Mouse (Mus musculus) lung, postnatal 25 days (tissue): ENCODE measurements around the gene Caln1.

ENCODE experiments used
- DNase-seq: peaks from one replicate; pipeline ENCODE4 v3.0.0; 2022; ENCODE audit warnings: low spot score

Caln1 gene

GRCm38 (mm10) chr5:130369237-130369636 is at the start of gene Caln1:
Gene Caln1 (plus strand): TSS chr5:130369455.
- DNase-seq: no peak

DNA sequence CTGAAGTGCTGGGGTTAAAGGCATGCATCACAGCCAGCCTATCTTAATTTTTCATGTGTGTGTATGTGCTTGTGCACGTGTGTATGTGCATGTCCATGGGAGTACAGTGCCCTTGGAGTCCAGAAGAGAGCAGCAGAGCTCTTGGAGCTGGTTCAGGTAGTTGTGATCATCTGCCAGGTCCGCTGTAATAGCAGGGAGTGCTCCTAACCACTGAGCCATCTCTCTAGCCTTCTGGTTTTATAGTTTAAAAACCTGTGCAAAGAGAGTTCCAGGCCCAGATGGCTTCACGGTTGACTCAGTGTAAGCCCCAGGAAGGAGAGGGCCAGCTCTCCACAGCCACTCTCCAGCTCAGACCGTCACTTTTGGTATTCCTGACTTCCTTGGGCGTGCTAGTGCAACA is 49.5 kb upstream of the Caln1 start:
- DNase-seq: no peak

DNA sequence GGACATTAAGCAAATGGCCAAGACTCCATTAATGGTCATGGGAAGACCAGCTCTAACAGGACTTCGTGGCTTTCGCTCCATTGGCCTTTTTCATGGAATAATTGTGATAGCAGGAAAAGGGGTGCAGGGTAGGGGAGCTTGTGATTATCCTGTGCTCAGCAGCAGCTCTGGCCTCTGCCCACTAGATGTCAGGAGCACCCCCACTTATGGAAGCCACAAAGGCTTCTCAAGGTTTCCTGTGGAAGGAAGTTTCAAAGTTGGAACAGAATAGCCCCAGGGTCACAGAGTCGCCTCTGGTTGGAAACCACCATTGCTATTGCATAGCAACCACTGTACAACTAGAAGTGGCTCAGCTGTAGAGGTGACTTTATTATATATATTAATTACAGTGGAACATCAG is 48.8 kb upstream of the Caln1 start:
- peak; percentile 14 for DNase-seq

- no peak for DNase-seq
These were observed 43.8 kb upstream of the Caln1 start for GRCm38 (mm10) chr5:130325486-130325885.

DNA sequence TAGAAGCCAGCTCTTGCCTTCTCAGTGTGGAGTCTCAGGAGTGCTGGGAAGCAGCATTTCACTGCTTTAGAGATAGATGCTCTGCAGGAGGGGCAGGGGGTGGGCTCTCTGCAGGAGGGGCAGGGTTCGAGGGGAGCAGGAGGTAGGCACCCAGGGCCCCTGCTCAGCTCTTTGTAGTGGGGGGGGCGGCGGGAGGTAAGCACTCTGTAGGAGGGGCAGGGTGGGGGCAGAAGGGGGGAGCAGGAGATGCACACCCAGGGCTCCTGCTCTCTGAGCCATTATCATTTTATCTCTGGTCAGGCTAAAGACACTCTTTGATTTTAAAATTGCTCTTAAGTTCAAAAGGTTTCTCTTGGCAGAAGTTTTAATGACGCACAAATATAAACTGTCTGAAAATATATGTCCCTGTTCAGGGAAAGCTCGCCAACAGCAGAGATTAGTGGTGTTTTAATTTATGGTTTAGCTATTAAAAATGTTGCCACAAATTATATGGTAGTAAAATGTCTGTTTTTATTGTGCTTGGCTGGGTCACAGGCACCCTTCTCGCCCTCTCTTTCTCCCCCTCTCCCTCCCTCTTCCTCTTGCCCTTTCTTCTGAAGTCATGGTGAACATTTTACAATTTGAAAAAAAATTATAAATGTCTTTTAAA is 41.5 kb upstream of the Caln1 start:
- DNase-seq: no peak

DNA sequence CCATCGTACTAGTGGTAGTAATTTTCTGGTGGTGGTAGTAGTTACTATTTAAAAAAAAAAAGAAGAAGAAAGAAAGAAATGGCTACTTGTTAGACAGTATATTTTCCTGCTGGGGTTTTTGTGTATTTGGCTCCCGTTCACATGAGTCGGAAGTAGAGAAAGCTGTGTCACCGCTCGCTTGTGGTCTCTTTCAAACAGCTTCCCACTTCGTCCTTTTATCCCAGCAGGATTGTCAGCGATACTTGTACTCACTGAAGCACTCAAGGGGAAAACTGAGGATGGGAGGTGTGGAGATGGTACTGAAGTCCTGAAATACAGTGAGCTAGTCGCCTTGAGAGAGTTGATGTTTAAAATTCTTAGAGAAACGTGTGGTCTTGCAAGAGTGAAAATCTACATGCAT is 40.9 kb upstream of the Caln1 start:
- DNase-seq: no peak

DNA sequence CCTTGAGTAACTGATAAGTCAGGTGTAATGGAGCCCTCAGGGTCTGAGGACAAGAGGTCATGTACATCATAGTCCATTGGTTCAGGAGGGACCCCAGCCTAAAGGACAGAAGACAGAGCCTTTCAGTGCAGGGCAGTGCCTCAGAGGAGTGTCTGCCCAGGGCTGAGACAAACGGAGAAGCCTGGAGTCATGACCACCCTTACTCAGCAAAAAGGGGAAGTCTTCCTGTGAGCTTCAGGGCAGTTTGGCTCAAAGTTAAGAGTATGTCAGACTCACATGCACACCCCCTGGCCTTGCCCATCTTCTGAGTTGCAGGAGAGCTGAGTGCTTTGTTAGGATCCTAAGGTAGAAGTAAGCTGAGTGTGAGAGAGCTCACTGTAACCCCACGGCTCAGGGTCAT is 39.4 kb upstream of the Caln1 start:
- DNase-seq: no peak

DNA sequence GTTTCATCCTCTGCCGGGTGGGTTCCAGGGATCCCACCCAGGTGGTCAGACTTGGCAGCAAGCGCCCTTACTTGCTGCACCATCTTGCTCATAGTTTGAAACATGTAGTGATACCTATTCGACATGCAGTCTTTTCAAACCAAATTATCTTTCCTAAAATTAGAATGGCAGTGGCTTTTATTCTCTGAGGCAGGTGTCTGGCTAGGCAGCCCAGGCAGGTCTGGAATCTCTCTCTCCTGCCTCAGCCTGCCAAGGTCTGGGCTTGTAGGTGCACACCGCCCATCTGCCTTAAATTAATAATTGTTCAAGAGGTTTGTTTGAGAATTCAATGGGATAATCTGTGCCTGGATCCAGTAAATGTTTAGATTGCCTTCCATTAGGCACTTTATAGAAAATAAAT is 38.5 kb upstream of the Caln1 start:
- DNase-seq: no peak

DNA sequence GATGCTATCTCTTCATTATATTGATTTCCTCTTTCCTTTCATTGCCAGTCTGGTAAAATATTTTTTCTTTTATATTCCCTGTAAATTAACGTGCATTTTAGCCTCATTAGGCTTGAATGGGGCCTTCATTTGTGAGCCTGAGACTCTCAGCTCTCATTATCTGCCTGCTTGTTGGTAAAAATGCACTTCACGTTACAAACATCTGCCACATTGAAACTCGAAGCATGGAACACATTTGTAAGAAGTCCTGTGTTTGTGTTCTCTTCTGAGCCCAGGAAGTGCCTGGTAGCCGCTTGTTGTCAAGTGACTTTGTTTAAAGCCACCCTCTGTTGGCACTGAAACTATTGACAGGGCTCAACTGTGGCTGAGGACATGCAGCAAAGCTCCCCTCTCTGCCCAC is 38.0 kb upstream of the Caln1 start:
- no peak for DNase-seq

GRCm38 (mm10) chr5:130333566-130333965 is 35.7 kb upstream of the Caln1 start:
- no peak for DNase-seq

DNA sequence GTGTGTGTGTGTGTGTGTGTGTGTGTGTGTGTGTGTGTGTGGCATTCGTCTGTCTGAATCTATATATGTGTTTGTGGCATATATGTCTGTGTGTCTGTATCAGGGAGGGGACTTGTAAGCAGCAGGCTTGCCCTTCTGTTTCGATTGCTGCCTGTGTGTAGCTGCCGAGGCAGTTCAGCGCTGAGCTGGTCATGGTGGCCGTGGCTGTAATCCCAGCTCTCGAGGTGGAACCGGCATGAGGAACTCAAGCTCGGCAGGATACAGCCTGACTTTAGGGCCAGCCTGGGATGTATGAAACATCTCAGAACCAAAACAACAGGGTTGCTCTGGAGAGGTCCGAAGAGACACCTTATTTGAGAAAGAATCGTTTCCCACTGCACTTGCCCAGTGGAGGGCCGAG is 35.3 kb upstream of the Caln1 start:
- no peak for DNase-seq

DNA sequence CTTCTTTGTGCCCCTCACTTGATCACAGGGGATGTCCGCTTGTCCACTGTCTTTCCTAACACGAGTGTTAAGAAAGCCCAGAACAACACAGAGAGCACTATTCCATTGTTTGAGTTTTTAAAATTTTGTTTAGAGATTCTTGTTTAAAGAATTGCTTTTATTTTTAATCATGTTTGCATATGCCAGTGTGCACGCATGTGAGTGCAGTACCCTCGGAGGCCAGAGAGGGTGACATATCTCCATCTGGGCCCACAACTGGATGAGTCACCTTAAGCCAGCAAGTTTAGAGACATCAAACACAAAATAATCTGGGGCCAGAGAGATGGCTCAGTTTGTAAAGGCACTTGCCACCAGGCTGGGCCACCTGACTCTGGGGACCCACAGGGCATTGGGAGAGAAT is 33.8 kb upstream of the Caln1 start:
- no peak for DNase-seq

DNA sequence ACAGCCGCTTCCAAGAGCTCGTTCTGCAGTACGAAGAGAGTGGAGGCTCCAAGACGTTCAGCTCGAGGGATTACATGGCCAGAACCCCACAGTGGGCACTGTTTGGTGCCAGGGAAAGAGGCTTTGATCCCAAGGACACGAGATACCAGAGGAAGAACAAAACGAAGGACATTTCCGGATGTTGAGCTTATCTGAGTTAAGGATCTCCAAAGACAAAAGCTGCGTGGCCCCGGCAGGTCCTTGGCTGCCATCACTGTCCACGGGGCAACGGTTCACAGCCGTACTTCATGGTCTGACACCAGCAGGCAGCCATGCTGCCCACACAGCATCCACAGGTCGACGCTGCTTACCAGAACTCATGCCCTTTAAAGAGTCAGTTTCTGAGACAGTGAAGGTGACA is 28.6 kb upstream of the Caln1 start:
- DNase-seq: no peak

- no peak for DNase-seq
These were observed 24.3 kb upstream of the Caln1 start for GRCm38 (mm10) chr5:130344999-130345398.

GRCm38 (mm10) chr5:130345871-130346270 is 23.4 kb upstream of the Caln1 start:
- no peak for DNase-seq

DNA sequence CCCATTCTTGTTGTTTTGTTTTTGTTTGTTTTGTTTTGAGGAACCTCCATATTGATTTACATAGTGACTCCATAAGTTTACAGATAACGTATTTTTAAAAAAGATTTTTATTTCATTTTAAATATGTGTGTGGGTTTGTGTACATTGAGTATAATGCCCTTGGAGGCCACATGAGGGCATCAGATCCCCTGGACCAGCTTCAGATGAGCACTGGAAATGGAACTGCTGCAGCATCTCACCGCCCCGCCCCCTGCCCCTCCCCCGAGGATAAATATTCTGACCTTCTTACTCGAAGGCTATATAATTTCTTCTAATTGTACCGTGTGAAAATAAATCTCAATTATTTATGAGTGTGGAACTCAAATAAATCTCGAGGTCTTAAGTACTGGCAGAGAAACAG is 14.0 kb upstream of the Caln1 start:
- no peak for DNase-seq

GRCm38 (mm10) chr5:130363111-130363510 is 6.1 kb upstream of the Caln1 start:
- DNase-seq: no peak

DNA sequence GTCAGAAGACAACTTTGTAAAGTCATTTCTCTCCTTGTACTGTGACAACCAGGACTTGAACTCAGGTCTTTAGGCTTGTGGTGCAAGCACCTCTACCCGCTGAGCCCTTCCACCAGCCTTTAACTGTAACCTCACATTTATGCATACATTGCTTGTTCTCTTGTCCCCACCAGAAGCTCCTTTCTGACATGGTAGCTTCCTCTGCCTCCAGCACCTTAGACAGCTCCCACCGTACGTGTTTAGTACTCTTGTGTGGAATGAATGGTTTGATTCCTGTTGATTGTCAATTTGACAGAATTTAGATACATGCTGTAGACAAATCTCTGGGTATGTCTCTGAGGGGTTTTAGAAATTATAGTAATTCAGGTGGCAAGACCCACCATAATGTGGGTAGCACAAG is 5.5 kb upstream of the Caln1 start:
- DNase-seq: no peak

GRCm38 (mm10) chr5:130368236-130368635 is 1.0 kb upstream of the Caln1 start:
- no peak for DNase-seq

GRCm38 (mm10) chr5:130375411-130375810 is 6.2 kb downstream of the Caln1 start:
- DNase-seq: no peak

- no peak for DNase-seq
These were observed 15.1 kb downstream of the Caln1 start, which contains the start of gene A330070K13Rik for GRCm38 (mm10) chr5:130384222-130384912. Gene A330070K13Rik (minus strand): TSS chr5:130384631.

DNA sequence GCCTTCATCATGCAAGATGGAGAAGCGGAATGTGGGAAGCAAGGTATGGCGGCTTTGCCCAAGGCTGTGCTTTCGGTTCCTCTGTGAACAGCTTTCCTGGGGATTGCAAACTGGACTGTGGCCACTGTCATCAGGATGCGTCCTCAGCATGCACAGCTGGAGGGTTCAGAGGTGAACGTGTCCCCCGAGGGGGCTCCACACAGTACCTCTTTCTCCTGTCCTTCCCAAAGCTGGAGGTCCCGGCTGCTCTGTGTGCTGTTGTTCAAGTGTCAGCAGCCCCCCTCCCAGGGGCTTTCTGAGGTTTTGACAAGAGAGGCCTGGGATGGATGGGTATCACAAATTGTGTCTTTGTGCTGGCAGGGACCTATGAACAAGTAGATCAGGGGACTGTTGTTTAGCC is 17.2 kb downstream of the Caln1 start:
- no peak for DNase-seq

DNA sequence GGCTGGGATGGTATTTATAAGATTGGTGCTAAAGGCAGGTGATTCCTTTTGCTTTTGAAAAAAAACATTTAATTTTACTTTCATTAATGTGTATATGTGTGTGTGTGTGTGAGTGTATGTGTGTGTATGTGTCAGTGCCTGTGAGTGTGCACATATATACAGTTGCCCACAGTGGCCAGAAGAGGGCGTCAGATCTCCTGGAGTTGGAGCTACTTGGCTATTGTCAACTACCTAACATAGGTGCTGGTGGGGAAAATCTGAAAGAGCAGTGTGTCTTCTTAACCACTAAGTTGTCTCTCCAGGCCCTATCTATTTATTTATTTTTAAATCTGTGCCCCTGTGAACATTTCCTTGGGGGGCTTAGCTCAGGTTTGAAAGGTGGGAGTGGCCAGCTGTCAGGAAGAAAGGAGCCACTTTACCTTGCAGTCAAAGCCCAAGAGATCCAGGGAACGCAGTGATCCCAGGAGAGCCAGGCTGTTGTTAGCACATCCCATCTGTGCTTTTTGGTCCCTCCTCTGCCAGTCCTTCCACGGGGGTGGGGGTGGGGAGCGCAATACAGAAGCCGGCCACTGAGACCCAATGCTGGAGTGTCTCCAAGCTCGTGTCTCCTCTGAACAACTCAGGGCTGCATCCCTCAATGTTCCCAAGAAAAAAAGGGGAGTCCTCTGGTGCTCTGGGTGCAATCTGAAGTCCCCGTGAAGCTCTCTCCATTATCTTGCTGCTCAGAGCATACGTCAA is 24.5 kb downstream of the Caln1 start:
- DNase-seq: no peak
